Mouse (Mus musculus) liver, embryonic 14.5 days (tissue): ENCODE data around the gene Bace1. TPM values are rescaled to one million over a fixed set of nuclear protein-coding genes. Genes with fewer than 3 reads are reported as not detected.

ENCODE experiments used
- ATAC-seq: fragments of 200-750 bp; cut with Nextera tagmentation; 2 replicates; pipeline ENCODE4 v1.8.0; 2017; ENCODE audit warnings: moderate number of reproducible peaks, mild to moderate bottlenecking, moderate library complexity; ENCODE audit not compliant: insufficient read depth
- DNase-seq, 3 experiments: peaks; one replicate each; pipeline ENCODE4 v3.0.0-alpha.2; 2012 to 2013; ENCODE audit warnings: low read depth in 3 of 3, low spot score in 3 of 3
- H3K27ac ChIP-seq: fragments of 300-500 bp; sonication (generic); 2 replicates; pipeline ENCODE4 v1.5.1; 2014; ENCODE audit warnings: moderate library complexity, mild to moderate bottlenecking, control low read depth, inconsistent platforms
- H3K27me3 ChIP-seq: fragments of 300-500 bp; sonication (generic); 2 replicates; pipeline ENCODE4 v1.6.1; 2014; ENCODE audit warnings: mild to moderate bottlenecking, low read length, moderate library complexity; ENCODE audit not compliant: control insufficient read depth, insufficient read depth
- H3K36me3 ChIP-seq: fragments of 300-500 bp; sonication (generic); replicated peaks from 2 replicates; pipeline ENCODE4 v1.6.1; 2014; ENCODE audit warnings: low read depth; ENCODE audit not compliant: control insufficient read depth, insufficient read depth
- H3K4me1 ChIP-seq, 2 experiments: fragments of 200-500 bp in 1 of 2; fragments of 300-500 bp in 1 of 2; sonication (generic) in 1 of 2; replicated peaks; 2 replicates each; pipeline ENCODE4 v1.6.1; 2012 to 2014; ENCODE audit warnings: antibody characterized with exemption in 1 of 2, inconsistent platforms in 1 of 2, low read length in 1 of 2; ENCODE audit not compliant: control insufficient read depth in 2 of 2, insufficient read depth in 2 of 2
- H3K4me2 ChIP-seq: fragments of 300-500 bp; sonication (generic); 2 replicates; pipeline ENCODE4 v1.6.1; 2014; ENCODE audit warnings: low read depth, mild to moderate bottlenecking, control low read depth, moderate library complexity
- H3K4me3 ChIP-seq, 2 experiments: fragments of 200-500 bp in 1 of 2; fragments of 300-500 bp in 1 of 2; sonication (generic) in 1 of 2; 2 replicates each; pipeline ENCODE4 v1.5.1; 2012 to 2014; ENCODE audit warnings: low read depth in 2 of 2, low read length in 2 of 2, mild to moderate bottlenecking in 2 of 2, control low read depth in 1 of 2, inconsistent platforms in 1 of 2, moderate library complexity in 1 of 2; ENCODE audit not compliant: insufficient read depth in 1 of 2
- H3K9ac ChIP-seq: fragments of 300-500 bp; sonication (generic); replicated peaks from 2 replicates; pipeline ENCODE4 v1.6.1; 2014; ENCODE audit warnings: mild to moderate bottlenecking, control low read depth, moderate library complexity
- H3K9me3 ChIP-seq: fragments of 300-500 bp; sonication (generic); 2 replicates; pipeline ENCODE4 v1.6.1; 2016; ENCODE audit warnings: low read length, mixed read lengths; ENCODE audit not compliant: control insufficient read depth
- CTCF ChIP-seq: IDR thresholded peaks from 2 replicates; pipeline ENCODE4 v1.5.1; 2016; ENCODE audit warnings: antibody characterized with exemption, low read depth, control low read depth
- EP300 ChIP-seq: IDR thresholded peaks from 2 replicates; pipeline ENCODE4 v1.6.1; 2016; ENCODE audit warnings: antibody characterized with exemption, low read depth
- WGBS: fragments of 180-500 bp; shearing (Covaris S2); extraction: QIAGEN DNeasy Blood & Tissue Kit; methylation state at CpG from one replicate; pipeline ENCODE4 v1.1.7; 2014; ENCODE audit not compliant: insufficient replicate concordance; 5-methylcytosine and 5-hydroxymethylcytosine counted together
- polyA plus RNA-seq, 2 experiments: library from polyadenylated mRNA; depleted of rRNA in 1 of 2; stranded (reverse) in 1 of 2; unstranded in 1 of 2; fragments of >200 nt; fragmentation: Nextera tagmentation in 1 of 2; extraction: Ambion mirVana in 1 of 2; gene quantifications; 2 replicates each; pipeline versions ENCODE4 v1.2.1 to v1.2.3; 2012 to 2014

Bace1 gene
- polyA plus RNA-seq, 2 experiments, result 3.1 to 3.6 TPM

DNA sequence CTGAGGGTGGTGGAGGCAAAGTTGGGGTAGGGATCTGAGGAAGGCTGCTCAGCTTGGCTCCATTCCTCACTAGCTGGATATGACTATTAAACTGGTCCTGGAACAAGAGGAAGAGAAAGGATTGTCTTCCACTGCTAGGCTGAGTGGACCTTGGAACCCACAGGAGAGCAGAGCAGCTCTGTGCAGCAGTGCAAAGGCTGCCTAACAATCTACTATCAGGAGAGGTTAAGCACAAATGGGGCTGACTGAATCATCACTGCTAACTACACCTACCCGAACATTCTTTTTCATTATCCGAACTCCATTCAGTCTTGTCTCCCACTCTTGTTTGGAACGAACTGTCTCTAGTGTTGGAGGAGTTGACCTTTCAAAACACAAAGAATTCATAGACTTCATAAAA, 30.8 kb downstream of the Bace1 start:
- no peak overlapping the region for H3K9ac ChIP-seq
- H3K4me2 ChIP-seq, result no peak overlapping the region
- no peak overlapping the region for H3K27ac ChIP-seq
- no peaks in the 10 kb centered on the region for H3K27me3 ChIP-seq
- ATAC-seq, result no peak
- no peak for DNase-seq
- H3K9me3 ChIP-seq, result no peaks in the 10 kb centered on the region
- H3K4me1 ChIP-seq, result no peaks in the 10 kb centered on the region
- WGBS, result 78% methylated on average over 3 of the region's 3 CpGs
- no peak overlapping the region for H3K4me3 ChIP-seq
- TF ChIP-seq EP300 (no peak), CTCF (no peak)
- H3K36me3 ChIP-seq, result peaks cover 19% of the 10 kb centered on the region

DNA sequence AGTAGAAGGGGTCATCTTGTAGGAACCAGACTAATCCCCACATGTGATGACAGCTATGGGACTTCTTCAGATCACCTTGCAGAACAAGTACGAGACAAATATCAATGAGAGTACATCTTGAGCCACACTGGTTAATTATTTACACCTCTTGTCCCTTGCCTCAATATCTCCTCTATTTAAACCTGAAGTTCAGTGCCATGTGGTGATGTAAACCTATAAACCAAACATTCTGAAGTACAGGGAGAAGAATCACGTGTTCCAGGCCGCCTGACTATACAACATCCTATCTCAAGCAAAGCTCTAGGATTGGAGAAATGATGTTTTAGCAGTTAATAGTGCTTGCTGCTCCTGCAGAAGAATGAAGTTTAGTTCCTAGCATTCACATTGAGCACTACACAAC, 31.9 kb downstream of the Bace1 start:
- Histone ChIP-seq H3K4me1 (no peaks in the 10 kb centered on the region), H3K27me3 (no peaks in the 10 kb centered on the region), H3K4me3 (no peak overlapping the region), H3K36me3 (peaks cover 22% of the 10 kb centered on the region), H3K9ac (no peak overlapping the region), H3K4me2 (no peak overlapping the region), H3K9me3 (no peaks in the 10 kb centered on the region), H3K27ac (no peak overlapping the region)
- WGBS, result 78% methylated on average over 3 of the region's 3 CpGs
- no peak for TF ChIP-seq CTCF
- no peak for TF ChIP-seq EP300
- ATAC-seq, result no peak
- DNase-seq, result no peak

DNA sequence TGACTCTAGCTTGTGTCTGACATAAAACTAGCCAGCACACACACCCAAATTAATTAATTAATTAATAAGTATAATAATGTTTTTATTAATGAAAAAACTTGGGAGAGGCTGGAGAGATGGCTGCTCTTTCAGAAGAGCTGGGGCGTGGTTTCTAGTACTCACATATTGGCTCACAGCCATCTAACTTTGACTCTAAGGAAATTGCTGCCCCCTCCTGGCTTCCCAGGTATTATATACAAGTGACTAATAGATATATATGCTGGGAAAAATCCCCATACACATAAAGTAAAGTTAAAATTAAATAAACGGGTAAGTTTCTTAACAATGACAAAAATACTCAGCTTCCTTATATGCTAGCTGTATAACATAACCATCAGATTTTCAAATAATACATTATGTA, 39.5 kb downstream of the Bace1 start:
- peak in 1 of 3 experiments; percentile 6 for DNase-seq

DNA sequence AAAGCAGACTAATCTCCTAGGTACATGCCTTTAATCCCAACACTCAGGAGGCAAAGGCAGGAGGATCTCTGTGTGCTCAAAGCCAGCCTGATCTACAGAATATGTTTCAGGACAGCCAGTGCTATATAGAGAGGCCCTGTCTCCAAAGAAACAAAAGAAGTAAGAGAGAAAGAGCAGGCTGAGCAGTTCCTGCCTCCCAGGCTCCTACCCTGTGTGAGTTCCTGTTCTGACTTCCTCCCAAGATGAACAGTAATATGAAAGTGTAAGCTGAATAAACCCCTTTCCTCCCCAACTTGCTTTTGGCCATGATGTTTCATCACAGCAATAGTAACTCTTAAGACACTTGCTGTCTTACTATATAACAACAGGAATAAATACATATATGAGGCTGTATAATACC, 55.3 kb downstream of the Bace1 start:
- Histone ChIP-seq H3K27ac (no peak overlapping the region), H3K4me2 (no peak overlapping the region), H3K9me3 (no peaks in the 10 kb centered on the region), H3K27me3 (no peaks in the 10 kb centered on the region), H3K4me1 (no peaks in the 10 kb centered on the region), H3K9ac (no peak overlapping the region), H3K4me3 (no peak overlapping the region), H3K36me3 (peaks cover 23% of the 10 kb centered on the region)
- DNase-seq (no peak), ATAC-seq (no peak)
- no peak for TF ChIP-seq CTCF
- TF ChIP-seq EP300, result no peak

More for the DNA sequence above, 39.5 kb downstream of the Bace1 start:
- Histone ChIP-seq H3K4me3 (no peak overlapping the region), H3K9me3 (no peaks in the 10 kb centered on the region), H3K4me1 (no peaks in the 10 kb centered on the region), H3K9ac (no peak overlapping the region), H3K27me3 (no peaks in the 10 kb centered on the region), H3K4me2 (no peak overlapping the region), H3K36me3 (peaks cover 4% of the 10 kb centered on the region), H3K27ac (no peak overlapping the region)
- no peak for ATAC-seq
- TF ChIP-seq CTCF, result no peak; the same call in 1 of the 2 replicates
- no peak for TF ChIP-seq EP300
- 54% methylated on average over 2 of the region's 2 CpGs for WGBS

DNA sequence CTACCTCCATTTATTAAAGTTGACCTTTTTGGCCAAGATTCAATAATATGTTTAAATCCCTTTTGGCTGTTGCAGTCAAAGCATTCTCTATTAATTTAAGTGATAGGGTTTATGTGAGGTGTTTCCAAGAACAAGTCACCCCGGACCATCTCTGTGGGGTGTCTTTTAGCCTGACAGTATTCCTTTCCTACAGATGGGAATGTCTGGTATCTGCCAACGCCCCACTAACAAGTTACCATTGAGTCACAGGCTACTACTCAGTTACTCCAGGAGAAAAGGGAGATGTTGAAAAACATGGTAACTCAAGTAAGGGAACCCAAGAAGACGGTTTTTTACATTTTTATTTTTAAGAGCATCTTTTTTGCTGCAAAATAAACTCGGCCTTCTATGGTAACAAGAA, 66.8 kb downstream of the Bace1 start:
- Histone ChIP-seq H3K4me1 (peaks cover 7 to 10% of the 10 kb centered on the region in 2 experiments), H3K4me2 (peak overlapping the region; percentile 86), H3K9ac (peak overlapping the region; percentile 99), H3K4me3 (peak overlapping the region in 1 of 2 experiments; percentile 93; a peak in 3 of 4 replicates), H3K27me3 (no peaks in the 10 kb centered on the region), H3K9me3 (no peaks in the 10 kb centered on the region), H3K36me3 (no peaks in the 10 kb centered on the region; the same call in none of the 2 replicates), H3K27ac (no peak overlapping the region)
- ATAC-seq (no peak), DNase-seq (no peak)
- 74% methylated on average over 4 of the region's 4 CpGs for WGBS
- no peak for TF ChIP-seq CTCF
